Mouse (Mus musculus): ENCODE measurements at regions not wholly inside any gene's neighbourhood (a gene's known extent, or its start where the extent isn't known, plus 50 kb on each side); places are given as distances from the start of the nearest gene placed in this dataset.
"Not testable (repeated sequence)": the region's sequence is repeated elsewhere in the genome, so short reads cannot be mapped to it uniquely, and the experiment has no call there.

- TF ChIP-seq CHD2 (IDR thresholded peaks at IDR 0.05; ENCODE audit: low read depth, low read length); HCFC1 (IDR thresholded peaks at IDR 0.05; ENCODE audit: borderline replicate concordance, insufficient read depth, low read length); MAFK (IDR thresholded peaks at IDR 0.05; ENCODE audit: insufficient read depth, low read depth, low read length); ZC3H11A (IDR thresholded peaks at IDR 0.05; ENCODE audit: borderline replicate concordance, low read depth, low read length); ZNF384 (IDR thresholded peaks at IDR 0.05; ENCODE audit: low read depth, low read length): not testable (repeated sequence)
Observed at GRCm38 (mm10) chr14:53633743-53634142, 620.2 kb downstream of the Dad1 start.

Measured in ES-E14 (cell line).